In the genomic region with DNA sequence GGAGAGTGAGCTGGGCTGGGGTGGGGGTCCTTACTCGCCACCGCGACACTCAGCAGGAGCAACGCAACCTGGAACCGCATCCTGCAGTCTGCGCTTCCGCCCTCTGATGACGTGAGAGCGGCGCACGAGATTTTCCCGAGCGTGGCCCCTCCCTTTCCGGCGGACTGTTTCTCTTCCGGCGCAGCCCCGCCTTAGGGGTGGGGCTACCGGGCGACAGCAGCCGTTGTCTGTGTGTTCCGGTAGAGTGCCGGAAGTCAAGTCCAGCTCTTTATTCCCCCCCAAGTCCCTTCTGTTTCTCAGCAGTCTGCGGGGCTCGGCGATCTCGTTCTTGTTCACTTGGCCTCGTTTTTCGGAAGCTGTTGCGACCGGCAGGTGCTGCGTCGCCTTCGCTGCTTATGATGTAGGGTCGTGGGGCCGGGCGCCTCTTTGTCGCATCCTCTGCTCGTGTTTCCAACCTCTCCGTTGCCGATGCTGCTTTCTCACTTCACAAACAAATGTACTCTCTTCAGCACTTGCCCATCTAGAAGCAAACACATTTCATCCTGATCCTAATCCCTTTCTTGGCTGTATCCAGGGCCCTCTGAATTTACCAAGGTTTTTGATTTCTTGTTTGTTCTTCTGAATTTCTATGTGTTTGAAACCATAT, we compare ENCODE assay signal across 8 mouse cellular contexts. TPM values are rescaled to one million over a fixed set of nuclear protein-coding genes. Genes with fewer than 3 reads are reported as not detected.
DNase-seq lines count a peak whose midpoint lies in the region; ATAC-seq lines count a peak whose summit lies in the region.

Gene Tgoln1 (minus strand): TSS at position 358 of the 646 bp plus-strand sequence.

- under 1% methylated on average over 41 of the region's 41 CpGs for WGBS in hindbrain, embryonic 13.5 days

- peak within 1 kb of the TSS; percentile 85 for H3K9ac ChIP-seq in hindbrain, embryonic 13.5 days

- H3K9me3 ChIP-seq in hindbrain, embryonic 13.5 days: no peaks in the 10 kb centered on the region

- peak within 1 kb of the TSS; percentile 76 for H3K4me3 ChIP-seq in hindbrain, embryonic 13.5 days

- peak within 1 kb of the TSS; percentile 96 for H3K27ac ChIP-seq in hindbrain, embryonic 13.5 days

- H3K4me1 ChIP-seq in hindbrain, embryonic 13.5 days (replicated peaks): peaks cover 39% of the 10 kb centered on the region

- peak within 1 kb of the TSS; percentile 98 for H3K4me2 ChIP-seq in hindbrain, embryonic 13.5 days

- peaks cover 16% of the 10 kb centered on the region for H3K36me3 ChIP-seq in hindbrain, embryonic 13.5 days

- ATAC-seq in hindbrain, embryonic 13.5 days (ENCODE audit: low FRiP score): peak; percentile 97

- H3K27me3 ChIP-seq in hindbrain, embryonic 13.5 days: no peaks in the 10 kb centered on the region

- DNase-seq in NIH3T3 (ENCODE audit: low read depth): peak; percentile 98
- peak; percentile 97 for DNase-seq in cerebellum, postnatal 10 days
- peak; percentile 83 to 89 for DNase-seq in frontal cortex, postnatal 14 days (ENCODE audit: low spot score in 2 of 2)
- peak; percentile 84 to 88 for DNase-seq in layer of hippocampus, postnatal 25 days (ENCODE audit: extremely low spot score in 1 of 2, low spot score in 1 of 2)
- peak; percentile 96 for DNase-seq in lung, postnatal 25 days (ENCODE audit: low spot score)
- DNase-seq in retina, embryonic 14.5 days (ENCODE audit: low spot score): peak; percentile 96
- peak; percentile 97 for DNase-seq in thymus, postnatal 4 days

RNA-seq across cellular contexts. Expression of gene Tgoln1, which starts in this region (rescaled TPM):
- polyA plus RNA-seq in hindbrain, embryonic 13.5 days (2015; fragmentation: Nextera tagmentation; extraction: Ambion mirVana): 37.1 and 38.1 TPM in 2 replicates
- 10 to 100 TPM; 80.3 to 85.0 TPM for total RNA-seq in layer of hippocampus, postnatal 25 days (2021)

Comparison
In these comparisons a context has a peak if more than half of its experiments do, and no peak if none do; other contexts are left out.
1. Peak in every context shown above with its lines: DNase-seq, ATAC-seq, H3K4me3 ChIP-seq and H3K27ac ChIP-seq.